Mouse (Mus musculus) thymus, postnatal 0 days (tissue): ENCODE results near the gene Npm1. TPM values are rescaled to one million over a fixed set of nuclear protein-coding genes. Genes with fewer than 3 reads are reported as not detected.

Experiments used
- DNase-seq: peaks from one replicate; pipeline ENCODE4 v3.0.0-alpha.2; 2015; ENCODE audit warnings: low spot score
- polyA plus RNA-seq: library from polyadenylated mRNA; unstranded; fragments of >200 nt; fragmentation: Nextera tagmentation; extraction: Ambion mirVana; gene quantifications from 2 replicates; pipeline ENCODE4 v1.2.1, GENCODE M21; 2015

Npm1 gene
- polyA plus RNA-seq, 1 experiment from 2014 or later: 905 TPM

GRCm38 (mm10) chr11:33146651-33147131, 16.3 kb downstream of the Npm1 start:
- peak; percentile 6 for DNase-seq

GRCm38 (mm10) chr11:33146143-33146497, 16.9 kb downstream of the Npm1 start:
- DNase-seq: no peak

GRCm38 (mm10) chr11:33145201-33146142, 17.5 kb downstream of the Npm1 start:
- no peak for DNase-seq

- no peak for DNase-seq
Measured at GRCm38 (mm10) chr11:33143906-33144305, 19.1 kb downstream of the Npm1 start.

GRCm38 (mm10) chr11:33142801-33143200, 20.2 kb downstream of the Npm1 start:
- DNase-seq: no peak

- DNase-seq: no peak
Measured at GRCm38 (mm10) chr11:33140111-33140460, 22.9 kb downstream of the Npm1 start.

GRCm38 (mm10) chr11:33139458-33140110, 23.4 kb downstream of the Npm1 start:
- DNase-seq: no peak

- DNase-seq: no peak
Measured at GRCm38 (mm10) chr11:33138686-33139085, 24.3 kb downstream of the Npm1 start.

- DNase-seq: no peak
Measured at GRCm38 (mm10) chr11:33134391-33134986, 28.5 kb downstream of the Npm1 start.

- DNase-seq: no peak
Measured at GRCm38 (mm10) chr11:33132619-33133338, 30.2 kb downstream of the Npm1 start.

- DNase-seq: no peak
Measured at GRCm38 (mm10) chr11:33127058-33127457, 35.9 kb downstream of the Npm1 start.

- DNase-seq: no peak
Measured at GRCm38 (mm10) chr11:33122575-33123268, 40.3 kb downstream of the Npm1 start.

- no peak for DNase-seq
Measured at GRCm38 (mm10) chr11:33119556-33119955, 43.5 kb downstream of the Npm1 start.

GRCm38 (mm10) chr11:33119116-33119515, 43.9 kb downstream of the Npm1 start:
- no peak for DNase-seq

- DNase-seq: no peak
Measured at GRCm38 (mm10) chr11:33118480-33118879, 44.5 kb downstream of the Npm1 start.

GRCm38 (mm10) chr11:33115796-33116195, 47.2 kb downstream of the Npm1 start:
- DNase-seq: no peak

GRCm38 (mm10) chr11:33112407-33112806, 50.6 kb downstream of the Npm1 start:
- no peak for DNase-seq

GRCm38 (mm10) chr11:33110111-33110510, 52.9 kb downstream of the Npm1 start:
- DNase-seq: no peak

GRCm38 (mm10) chr11:33107540-33107939, 55.5 kb downstream of the Npm1 start:
- DNase-seq: no peak

- DNase-seq: no peak
Measured at GRCm38 (mm10) chr11:33104911-33105316, 58.1 kb downstream of the Npm1 start.
